Mouse (Mus musculus) MEL (cell line): Measurements from ENCODE around the gene Pip4k2c. TPM values are rescaled to one million over a fixed set of nuclear protein-coding genes. Genes with fewer than 3 reads are reported as not detected.

Source experiments
- DNase-seq: peaks from one replicate; pipeline ENCODE4 v3.0.0; 2011; ENCODE audit warnings: low read depth, low spot score
- H3K27ac ChIP-seq: 2 replicates; pipeline ENCODE4 v1.5.1; 2012; ENCODE audit warnings: low read depth, mild to moderate bottlenecking, control low read depth, low read length, moderate library complexity; ENCODE audit not compliant: control insufficient read depth
- H3K27me3 ChIP-seq, 2 experiments: fragments of 150-350 bp in 1 of 2; sonication (generic) in 1 of 2; 2 replicates each; pipeline ENCODE4 v1.6.1; 2012; ENCODE audit warnings: low read length in 2 of 2, mild to moderate bottlenecking in 2 of 2, improper control_type of control experiment in 1 of 2, moderate library complexity in 1 of 2; ENCODE audit not compliant: insufficient read depth in 2 of 2, control insufficient read depth in 1 of 2
- H3K36me3 ChIP-seq, 2 experiments: 2 replicates each; pipeline ENCODE4 v1.6.1; 2012 to 2014; ENCODE audit warnings: low read length in 2 of 2, improper control_type of control experiment in 1 of 2, inconsistent platforms in 1 of 2, mild to moderate bottlenecking in 1 of 2; ENCODE audit not compliant: insufficient read depth in 2 of 2, control insufficient read depth in 1 of 2
- H3K4me1 ChIP-seq, 2 experiments: fragments of 150-350 bp in 1 of 2; sonication (generic) in 1 of 2; 2 replicates each; pipeline ENCODE4 v1.6.1; 2012; ENCODE audit warnings: low read length in 2 of 2, improper control_type of control experiment in 1 of 2, mild to moderate bottlenecking in 1 of 2; ENCODE audit not compliant: insufficient read depth in 2 of 2, control insufficient read depth in 1 of 2
- H3K4me3 ChIP-seq, 2 experiments: fragments of 150-350 bp in 1 of 2; sonication (generic) in 1 of 2; 2 replicates each; pipeline ENCODE4 v1.5.1; 2012; ENCODE audit warnings: low read depth in 2 of 2, low read length in 2 of 2, mild to moderate bottlenecking in 2 of 2, moderate library complexity in 2 of 2, control low read depth in 1 of 2, improper control_type of control experiment in 1 of 2; ENCODE audit not compliant: control insufficient read depth in 1 of 2, insufficient read depth in 1 of 2
- H3K79me2 ChIP-seq: 2 replicates; pipeline ENCODE4 v1.6.1; 2012; ENCODE audit warnings: mild to moderate bottlenecking, low read length, moderate library complexity; ENCODE audit not compliant: control insufficient read depth, poor library complexity, insufficient read depth
- H3K9ac ChIP-seq: 2 replicates; pipeline ENCODE4 v1.6.1; 2012; ENCODE audit warnings: low read depth, mild to moderate bottlenecking, control low read depth, low read length, moderate library complexity; ENCODE audit not compliant: control insufficient read depth, poor library complexity, severe bottlenecking
- H3K9me3 ChIP-seq: fragments of 150-350 bp; sonication (generic); replicated peaks from 2 replicates; pipeline ENCODE4 v1.6.1; 2012; ENCODE audit warnings: mild to moderate bottlenecking, low read length, improper control_type of control experiment, moderate library complexity; ENCODE audit not compliant: insufficient read depth
- BHLHE40 ChIP-seq: IDR thresholded peaks from 2 replicates; pipeline ENCODE4 v1.6.1; 2012; ENCODE audit warnings: low read depth, mild to moderate bottlenecking, inconsistent platforms, low read length, improper control_type of control experiment, borderline replicate concordance
- CHD1 ChIP-seq: IDR thresholded peaks from 2 replicates; pipeline ENCODE4 v1.6.1; 2012; ENCODE audit warnings: low read depth, mild to moderate bottlenecking, inconsistent platforms, low read length, improper control_type of control experiment
- CTCF ChIP-seq, 3 experiments: IDR thresholded peaks in 2 of 3; conservative IDR thresholded peaks in 1 of 3; 2 replicates each; pipeline ENCODE4 v1.5.1; 2011 to 2012; ENCODE audit warnings: low read length in 3 of 3, low read depth in 2 of 3, mild to moderate bottlenecking in 2 of 3, improper control_type of control experiment in 1 of 3, inconsistent platforms in 1 of 3, mixed read lengths in 1 of 3, moderate library complexity in 1 of 3; ENCODE audit not compliant: control insufficient read depth in 1 of 3, insufficient read depth in 1 of 3, poor library complexity in 1 of 3, severe bottlenecking in 1 of 3
- E2F4 ChIP-seq: IDR thresholded peaks from 2 replicates; pipeline ENCODE4 v1.6.1; 2011; ENCODE audit warnings: low read depth, low read length, improper control_type of control experiment, borderline replicate concordance
- ETS1 ChIP-seq: IDR thresholded peaks from 2 replicates; pipeline ENCODE4 v1.6.1; 2012; ENCODE audit warnings: low read depth, mild to moderate bottlenecking, inconsistent platforms, low read length, improper control_type of control experiment, moderate library complexity
- GABPA ChIP-seq: IDR thresholded peaks from 2 replicates; pipeline ENCODE4 v1.6.1; 2012; ENCODE audit warnings: low read depth, mild to moderate bottlenecking, inconsistent platforms, low read length, improper control_type of control experiment, moderate library complexity
- GATA1 ChIP-seq: IDR thresholded peaks from 2 replicates; pipeline ENCODE4 v1.6.1; 2011; ENCODE audit warnings: low read depth, low read length, improper control_type of control experiment
- HCFC1 ChIP-seq: IDR thresholded peaks from 2 replicates; pipeline ENCODE4 v1.6.1; 2012; ENCODE audit warnings: low read depth, mild to moderate bottlenecking, inconsistent platforms, low read length, improper control_type of control experiment, moderate library complexity
- MAFK ChIP-seq: IDR thresholded peaks from 2 replicates; pipeline ENCODE4 v1.6.1; 2011; ENCODE audit warnings: low read depth, mild to moderate bottlenecking, low read length, improper control_type of control experiment, borderline replicate concordance
- MAX ChIP-seq: IDR thresholded peaks from 2 replicates; pipeline ENCODE4 v1.6.1; 2011; ENCODE audit warnings: low read length, improper control_type of control experiment
- MEF2A ChIP-seq: IDR thresholded peaks from 2 replicates; pipeline ENCODE4 v1.6.1; 2014; ENCODE audit warnings: low read depth, mild to moderate bottlenecking, inconsistent platforms, low read length, improper control_type of control experiment; ENCODE audit not compliant: poor library complexity, insufficient replicate concordance, severe bottlenecking; ENCODE audit errors: extremely low read depth
- MXI1 ChIP-seq: IDR thresholded peaks from 2 replicates; pipeline ENCODE4 v1.6.1; 2011; ENCODE audit warnings: mild to moderate bottlenecking, low read depth, low read length, improper control_type of control experiment
- MYB ChIP-seq: IDR thresholded peaks from 2 replicates; pipeline ENCODE4 v1.6.1; 2011; ENCODE audit warnings: mild to moderate bottlenecking, low read depth, low read length, improper control_type of control experiment
- NELFE ChIP-seq: IDR thresholded peaks from 2 replicates; pipeline ENCODE4 v1.6.1; 2011; ENCODE audit warnings: low read depth, low read length, improper control_type of control experiment
- NRF1 ChIP-seq: IDR thresholded peaks from 2 replicates; pipeline ENCODE4 v1.6.1; 2014; ENCODE audit warnings: low read depth, mild to moderate bottlenecking, inconsistent platforms, low read length, improper control_type of control experiment, moderate library complexity; ENCODE audit not compliant: poor library complexity, insufficient read depth, severe bottlenecking
- POLR2A ChIP-seq, 2 experiments: IDR thresholded peaks; 2 replicates each; pipeline ENCODE4 v1.6.1; 2011 to 2012; ENCODE audit warnings: low read length in 2 of 2, mild to moderate bottlenecking in 2 of 2, control low read depth in 1 of 2, improper control_type of control experiment in 1 of 2, low read depth in 1 of 2, moderate library complexity in 1 of 2; ENCODE audit not compliant: control insufficient read depth in 1 of 2, insufficient read depth in 1 of 2, poor library complexity in 1 of 2
- POLR2AphosphoS2 ChIP-seq: IDR thresholded peaks from 2 replicates; pipeline ENCODE4 v1.6.1; 2011; ENCODE audit warnings: low read length, improper control_type of control experiment
- RAD21 ChIP-seq: IDR thresholded peaks from 2 replicates; pipeline ENCODE4 v1.6.1; 2011; ENCODE audit warnings: mild to moderate bottlenecking, low read depth, low read length, improper control_type of control experiment
- RCOR1 ChIP-seq: IDR thresholded peaks from 2 replicates; pipeline ENCODE4 v1.6.1; 2012; ENCODE audit warnings: low read depth, mild to moderate bottlenecking, inconsistent platforms, low read length, improper control_type of control experiment
- SIN3A ChIP-seq: IDR thresholded peaks from 2 replicates; pipeline ENCODE4 v1.6.1; 2012; ENCODE audit warnings: low read length, improper control_type of control experiment, inconsistent platforms
- SMC3 ChIP-seq: IDR thresholded peaks from 2 replicates; pipeline ENCODE4 v1.6.1; 2011; ENCODE audit warnings: low read depth, low read length, improper control_type of control experiment
- TAL1 ChIP-seq: IDR thresholded peaks from 2 replicates; pipeline ENCODE4 v1.6.1; 2012; ENCODE audit warnings: mild to moderate bottlenecking, inconsistent platforms, low read length, moderate library complexity, mixed read lengths
- TCF12 ChIP-seq: IDR thresholded peaks from 2 replicates; pipeline ENCODE4 v1.6.1; 2014; ENCODE audit warnings: low read depth, mild to moderate bottlenecking, inconsistent platforms, low read length, improper control_type of control experiment, moderate library complexity
- UBTF ChIP-seq: IDR thresholded peaks from 2 replicates; pipeline ENCODE4 v1.6.1; 2012; ENCODE audit warnings: low read depth, mild to moderate bottlenecking, inconsistent platforms, low read length, improper control_type of control experiment, moderate library complexity, borderline replicate concordance; ENCODE audit not compliant: insufficient read depth
- USF1 ChIP-seq: IDR thresholded peaks from 2 replicates; pipeline ENCODE4 v1.6.1; 2014; ENCODE audit warnings: low read depth, mild to moderate bottlenecking, inconsistent platforms, low read length, improper control_type of control experiment, moderate library complexity
- USF2 ChIP-seq, 2 experiments: IDR thresholded peaks; 2 replicates each; pipeline ENCODE4 v1.6.1; 2011 to 2012; ENCODE audit warnings: improper control_type of control experiment in 2 of 2, low read length in 2 of 2, borderline replicate concordance in 1 of 2, inconsistent platforms in 1 of 2, low read depth in 1 of 2, mild to moderate bottlenecking in 1 of 2; ENCODE audit not compliant: insufficient read depth in 1 of 2
- ZC3H11A ChIP-seq: IDR thresholded peaks from 2 replicates; pipeline ENCODE4 v1.6.1; 2012; ENCODE audit warnings: low read depth, mild to moderate bottlenecking, inconsistent platforms, low read length, improper control_type of control experiment
- ZKSCAN1 ChIP-seq: IDR thresholded peaks from 2 replicates; pipeline ENCODE4 v1.6.1; 2012; ENCODE audit warnings: low read depth, mild to moderate bottlenecking, inconsistent platforms, low read length, improper control_type of control experiment, moderate library complexity
- ZNF384 ChIP-seq: IDR thresholded peaks from 2 replicates; pipeline ENCODE4 v1.6.1; 2012; ENCODE audit warnings: low read depth, mild to moderate bottlenecking, inconsistent platforms, low read length, improper control_type of control experiment
- polyA plus RNA-seq, 2 experiments: library from polyadenylated mRNA; stranded (reverse) in 1 of 2; unstranded in 1 of 2; fragments of >175 nt in 1 of 2; fragments of >200 nt in 1 of 2; gene quantifications; 2 replicates each; pipeline versions ENCODE4 v1.2.1 to v1.2.4; 2012; ENCODE audit warnings: low replicate concordance in 2 of 2, low read depth in 1 of 2; ENCODE audit not compliant: insufficient read length in 2 of 2, insufficient read depth in 1 of 2, missing spikeins in 1 of 2
- total RNA-seq: library from RNA; depleted of rRNA; stranded (reverse); fragments of 300-350 nt; gene quantifications from 2 replicates; pipeline ENCODE4 v1.2.3, GENCODE M21; 2012

Gene Pip4k2c
- total and polyA plus RNA-seq, 3 experiments, result 31.9 to 58.2 TPM; not detected in 1

GRCm38 (mm10) chr10:127156089-127156488 lies 55.3 kb downstream of the Pip4k2c start:
- H3K27me3 ChIP-seq, result no peaks in the 10 kb centered on the region
- H3K4me1 ChIP-seq, result peaks cover 2 to 10% of the 10 kb centered on the region in 2 experiments; a peak in 2 of 4 replicates
- DNase-seq, result no peak
- no peak overlapping the region for H3K27ac ChIP-seq
- no peak overlapping the region for H3K9ac ChIP-seq
- H3K79me2 ChIP-seq, result no peaks in the 10 kb centered on the region
- H3K9me3 ChIP-seq, result no peaks in the 10 kb centered on the region
- H3K36me3 ChIP-seq, result peaks cover 0 to 5% of the 10 kb centered on the region in 2 experiments; a peak in 2 of 4 replicates
- TF ChIP-seq USF1 (no peak), POLR2A (IDR thresholded peaks at IDR 0.05; ENCODE audit: control insufficient read depth in 1 of 2, insufficient read depth in 1 of 2, low read depth in 1 of 2, low read length in 2 of 2, poor library complexity in 1 of 2) (no peak), ETS1 (no peak), SMC3 (no peak), UBTF (no peak), CHD1 (no peak), MXI1 (no peak), GATA1 (no peak), ZKSCAN1 (no peak), USF2 (IDR thresholded peaks at IDR 0.05; ENCODE audit: borderline replicate concordance in 1 of 2, insufficient read depth in 1 of 2, low read depth in 1 of 2, low read length in 2 of 2) (no peak), MEF2A (no peak), CTCF (IDR thresholded peaks at IDR 0.05 in 2 of 3, conservative IDR thresholded peaks at IDR 0.05 in 1 of 3; ENCODE audit: control insufficient read depth in 1 of 3, insufficient read depth in 1 of 3, low read depth in 2 of 3, low read length in 3 of 3, poor library complexity in 1 of 3, severe bottlenecking in 1 of 3) (no peak), TCF12 (no peak), BHLHE40 (no peak), ZNF384 (no peak), RCOR1 (no peak), HCFC1 (no peak), SIN3A (no peak), TAL1 (no peak), MAFK (no peak)
- TF ChIP-seq, all 39 proteins: peak for 0
- no peak overlapping the region for H3K4me3 ChIP-seq

GRCm38 (mm10) chr10:127154652-127155051 lies 56.7 kb downstream of the Pip4k2c start:
- H3K4me3 ChIP-seq, result no peak overlapping the region
- H3K36me3 ChIP-seq, result no peaks in the 10 kb centered on the region
- H3K9me3 ChIP-seq, result no peaks in the 10 kb centered on the region
- DNase-seq, result no peak
- no peaks in the 10 kb centered on the region for H3K79me2 ChIP-seq
- H3K27me3 ChIP-seq, result no peaks in the 10 kb centered on the region
- no peak overlapping the region for H3K9ac ChIP-seq
- peaks cover 0 to 4% of the 10 kb centered on the region in 2 experiments; a peak in 1 of 4 replicates for H3K4me1 ChIP-seq
- no peak overlapping the region for H3K27ac ChIP-seq
- TF ChIP-seq HCFC1 (no peak), SMC3 (no peak), UBTF (no peak), TAL1 (no peak), POLR2AphosphoS2 (no peak), RCOR1 (no peak), USF2 (IDR thresholded peaks at IDR 0.05; ENCODE audit: borderline replicate concordance in 1 of 2, insufficient read depth in 1 of 2, low read depth in 1 of 2, low read length in 2 of 2) (no peak), NELFE (no peak), GABPA (no peak), E2F4 (no peak), USF1 (no peak), MXI1 (no peak), RAD21 (no peak), ZKSCAN1 (no peak), MAFK (no peak), NRF1 (no peak), ZC3H11A (no peak), MAX (no peak), MYB (no peak)
